Mouse (Mus musculus): Measurements from ENCODE around the gene Arfip2. TPM values are rescaled to one million over a fixed set of nuclear protein-coding genes. Genes with fewer than 3 reads are reported as not detected.
A peak's percentile ranks its signal among the peaks of the same experiment; 100 is the strongest.

Arfip2 gene
- total RNA-seq, 2 experiments from 2014 or later, result 31.4 to 47.1 TPM

- no peak for ATAC-seq (replicated peaks; ENCODE audit: poor library complexity, severe bottlenecking)
Observed at GRCm38 (mm10) chr7:105616561-105616960, 23.7 kb downstream of the Arfip2 start.

DNA sequence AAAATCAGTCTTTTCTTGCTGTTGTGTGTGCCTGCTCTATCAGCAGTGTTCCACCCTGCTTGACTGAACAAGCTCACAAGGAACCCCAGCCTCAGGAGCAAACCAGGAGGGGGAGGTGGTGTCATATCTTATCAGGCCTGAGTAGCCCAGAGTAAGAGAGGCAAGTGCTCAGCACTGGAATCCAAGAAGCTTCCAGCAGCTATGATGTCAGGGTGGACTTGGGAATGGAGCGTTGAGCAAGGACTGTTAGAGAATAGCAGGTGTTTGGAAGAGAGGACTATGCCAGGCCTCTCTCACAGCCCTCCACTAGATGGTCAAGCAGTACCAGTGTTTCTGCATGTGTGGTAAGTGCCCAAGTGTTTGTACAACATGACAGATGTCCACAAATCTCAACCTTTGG, 24.5 kb downstream of the Arfip2 start:
- ATAC-seq (replicated peaks; ENCODE audit: poor library complexity, severe bottlenecking), result no peak

- no peak for ATAC-seq (replicated peaks; ENCODE audit: poor library complexity, severe bottlenecking)
Observed at GRCm38 (mm10) chr7:105614400-105614799, 25.8 kb downstream of the Arfip2 start.

DNA sequence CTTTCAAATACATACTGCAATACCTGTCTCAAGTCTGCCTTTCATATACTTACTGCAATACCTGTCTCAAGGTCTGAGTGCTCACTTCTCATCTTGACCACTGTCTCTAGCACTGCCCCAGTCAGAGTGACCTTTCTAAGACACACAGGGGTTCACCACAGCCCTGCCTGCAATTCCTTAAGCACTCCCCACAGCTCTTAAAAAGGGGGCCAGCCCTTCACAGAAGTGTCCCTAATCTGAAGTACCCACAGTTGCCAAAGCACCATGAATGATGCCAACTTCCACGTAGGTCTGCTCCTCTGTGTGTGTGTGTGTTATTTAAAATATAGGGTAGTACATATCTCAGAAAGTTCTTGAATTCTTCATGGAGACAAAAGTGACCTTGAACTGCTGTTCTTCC, 28.4 kb downstream of the Arfip2 start:
- ATAC-seq (replicated peaks; ENCODE audit: poor library complexity, severe bottlenecking), result no peak

DNA sequence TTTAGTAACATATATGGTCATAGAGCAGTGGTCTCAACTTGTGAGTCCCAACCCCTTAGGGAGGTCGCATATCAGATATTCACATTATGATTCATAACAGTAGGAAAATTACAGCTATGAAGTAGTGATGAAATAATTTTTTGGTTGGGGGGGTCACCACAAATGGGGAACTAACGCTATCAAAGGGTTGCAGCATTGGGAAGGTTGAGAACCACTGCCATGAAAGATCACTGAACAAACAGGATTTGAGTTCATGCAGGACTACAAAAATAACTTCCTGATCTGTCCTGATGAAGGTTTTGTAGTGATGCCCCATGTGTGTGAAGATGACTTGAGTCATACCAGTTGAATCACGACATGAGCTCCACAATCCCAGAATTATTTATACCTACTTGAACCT, 31.7 kb downstream of the Arfip2 start:
- peak; percentile 83 for ATAC-seq (replicated peaks; ENCODE audit: poor library complexity, severe bottlenecking)

GRCm38 (mm10) chr7:105602860-105603623, 37.2 kb downstream of the Arfip2 start:
- ATAC-seq (replicated peaks; ENCODE audit: poor library complexity, severe bottlenecking), result peak; percentile 92

DNA sequence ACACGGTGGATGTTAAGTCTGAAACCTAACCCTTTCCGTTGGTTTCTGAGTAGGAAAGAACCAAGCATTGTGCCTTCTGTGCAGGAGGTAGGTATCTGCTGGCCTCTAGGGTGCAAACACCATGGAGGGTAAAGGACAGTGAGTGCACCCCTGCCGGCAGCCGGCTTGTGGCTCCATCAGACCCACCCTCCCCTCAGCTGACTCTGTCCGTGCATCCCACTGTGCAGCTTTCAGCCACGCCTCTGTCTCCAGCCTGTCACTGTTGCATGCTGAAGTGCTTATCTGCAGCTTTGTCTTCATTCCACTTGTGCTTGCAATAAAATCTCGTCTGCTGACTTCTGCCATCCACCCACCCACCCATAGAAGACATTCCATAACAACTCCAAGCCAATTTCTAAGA, 50.1 kb downstream of the Arfip2 start:
- ATAC-seq (replicated peaks; ENCODE audit: poor library complexity, severe bottlenecking), result no peak

DNA sequence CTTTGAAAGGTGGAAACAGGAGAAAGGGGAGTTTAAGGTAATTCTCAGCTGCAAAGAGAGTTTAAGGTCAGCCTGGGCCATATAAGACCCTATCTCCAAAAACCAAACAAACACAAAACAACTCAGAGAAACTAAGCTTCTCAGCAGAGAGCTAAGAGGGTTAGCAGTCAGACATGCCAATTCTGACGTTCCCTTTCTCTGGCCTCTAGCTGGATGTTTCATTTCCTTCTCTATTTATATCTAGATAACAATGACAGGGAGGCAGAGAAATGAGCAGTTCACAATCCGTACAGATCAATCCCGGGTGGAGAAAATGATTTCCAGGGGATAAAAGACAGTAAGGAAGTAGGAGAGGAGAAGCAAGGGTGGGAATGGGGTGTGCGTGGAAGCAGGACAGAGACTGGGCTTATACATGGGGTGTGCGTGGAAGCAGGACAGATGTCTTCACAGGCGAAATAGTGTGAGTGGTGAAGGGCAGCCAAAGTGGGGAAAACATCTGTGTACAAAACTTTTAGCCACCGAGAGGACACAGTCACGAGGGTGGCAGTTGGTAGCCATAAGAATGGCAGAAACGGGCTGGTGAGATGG, 51.8 kb downstream of the Arfip2 start:
- ATAC-seq (replicated peaks; ENCODE audit: poor library complexity, severe bottlenecking), result peak; percentile 22; the same call in 1 of the 2 replicates

Other genes with a start within 250 kb of the Arfip2 start
- 42.9 and 44.3 TPM in 2 replicates for gene Fam160a2, start 240.4 kb downstream of the Arfip2 start, total RNA-seq (2014; fragmentation: Nextera tagmentation)
- 9.0 and 23.2 TPM in 2 replicates for gene Fam160a2, start 240.4 kb downstream of the Arfip2 start, total RNA-seq (2017)
- gene Cnga4, start 235.8 kb downstream of the Arfip2 start, total RNA-seq (2014; fragmentation: Nextera tagmentation), result not detected in 2 replicates
- not detected in 2 replicates for gene Cnga4, start 235.8 kb downstream of the Arfip2 start, total RNA-seq (2017)
- not detected in 2 replicates for gene Cckbr, start 214.7 kb downstream of the Arfip2 start, total RNA-seq (2014; fragmentation: Nextera tagmentation)
- not detected in 2 replicates for gene Cckbr, start 214.7 kb downstream of the Arfip2 start, total RNA-seq (2017)
- gene Cavin3, start 158.1 kb downstream of the Arfip2 start, total RNA-seq (2014; fragmentation: Nextera tagmentation), result not detected in 2 replicates
- gene Cavin3, start 158.1 kb downstream of the Arfip2 start, total RNA-seq (2017), result 0.05 and 1.1 TPM in 2 replicates
- gene Smpd1, start 86.1 kb downstream of the Arfip2 start, total RNA-seq (2014; fragmentation: Nextera tagmentation), result 11.5 and 13.8 TPM in 2 replicates
- 11.3 and 22.4 TPM in 2 replicates for gene Smpd1, start 86.1 kb downstream of the Arfip2 start, total RNA-seq (2017)
- gene Apbb1, start 58.8 kb downstream of the Arfip2 start, total RNA-seq (2014; fragmentation: Nextera tagmentation), result 0.81 TPM in 1 of 2 replicates, not detected in the other
- 0.05 TPM in 1 of 2 replicates, not detected in the other for gene Apbb1, start 58.8 kb downstream of the Arfip2 start, total RNA-seq (2017)
- gene Hpx, start 40.3 kb downstream of the Arfip2 start, total RNA-seq (2014; fragmentation: Nextera tagmentation), result not detected in 2 replicates
- gene Hpx, start 40.3 kb downstream of the Arfip2 start, total RNA-seq (2017), result not detected in 2 replicates
- 1.7 and 5.4 TPM in 2 replicates for gene Trim3, start 6.8 kb downstream of the Arfip2 start, total RNA-seq (2014; fragmentation: Nextera tagmentation)
- gene Trim3, start 6.8 kb downstream of the Arfip2 start, total RNA-seq (2017), result 1.4 and 5.0 TPM in 2 replicates
- 39.1 and 49.7 TPM in 2 replicates for gene Timm10b, start 360 bp downstream of the Arfip2 start, total RNA-seq (2014; fragmentation: Nextera tagmentation)
- 72.1 and 77.6 TPM in 2 replicates for gene Timm10b, start 360 bp downstream of the Arfip2 start, total RNA-seq (2017)
- gene Gm45799, start 136 bp upstream of the Arfip2 start, total RNA-seq (2014; fragmentation: Nextera tagmentation), result 28.7 TPM in 1 of 2 replicates, not detected in the other
- 0.99 TPM in 1 of 2 replicates, not detected in the other for gene Gm45799, start 136 bp upstream of the Arfip2 start, total RNA-seq (2017)
- gene Dnhd1, start 10.4 kb upstream of the Arfip2 start, total RNA-seq (2014; fragmentation: Nextera tagmentation), result 0.45 and 3.7 TPM in 2 replicates
- 0.13 and 1.2 TPM in 2 replicates for gene Dnhd1, start 10.4 kb upstream of the Arfip2 start, total RNA-seq (2017)
- 167 and 168 TPM in 2 replicates for gene Ilk, start 96.2 kb upstream of the Arfip2 start, total RNA-seq (2014; fragmentation: Nextera tagmentation)
- gene Ilk, start 96.2 kb upstream of the Arfip2 start, total RNA-seq (2017), result 81.6 and 87.8 TPM in 2 replicates
- gene Rrp8, start 97.0 kb upstream of the Arfip2 start, total RNA-seq (2014; fragmentation: Nextera tagmentation), result 35.7 and 68.6 TPM in 2 replicates
- gene Rrp8, start 97.0 kb upstream of the Arfip2 start, total RNA-seq (2017), result 35.7 and 40.9 TPM in 2 replicates
- 221 and 237 TPM in 2 replicates for gene Taf10, start 103.9 kb upstream of the Arfip2 start, total RNA-seq (2014; fragmentation: Nextera tagmentation)
- 207 and 251 TPM in 2 replicates for gene Taf10, start 103.9 kb upstream of the Arfip2 start, total RNA-seq (2017)
- 46.8 and 52.4 TPM in 2 replicates for gene Tpp1, start 111.8 kb upstream of the Arfip2 start, total RNA-seq (2014; fragmentation: Nextera tagmentation)
- 18.5 and 26.1 TPM in 2 replicates for gene Tpp1, start 111.8 kb upstream of the Arfip2 start, total RNA-seq (2017)
- gene Dchs1, start 147.2 kb upstream of the Arfip2 start, total RNA-seq (2014; fragmentation: Nextera tagmentation), result not detected in 2 replicates
- gene Dchs1, start 147.2 kb upstream of the Arfip2 start, total RNA-seq (2017), result not detected in 2 replicates
- 133 and 143 TPM in 2 replicates for gene Mrpl17, start 170.7 kb upstream of the Arfip2 start, total RNA-seq (2014; fragmentation: Nextera tagmentation)
- 62.2 and 81.9 TPM in 2 replicates for gene Mrpl17, start 170.7 kb upstream of the Arfip2 start, total RNA-seq (2017)